Mouse (Mus musculus): Measurements from ENCODE around the gene Fam240a. TPM values are rescaled to one million over a fixed set of nuclear protein-coding genes. Genes with fewer than 3 reads are reported as not detected.

The Fam240a gene
- polyA plus RNA-seq, 1 experiment: not detected

DNA sequence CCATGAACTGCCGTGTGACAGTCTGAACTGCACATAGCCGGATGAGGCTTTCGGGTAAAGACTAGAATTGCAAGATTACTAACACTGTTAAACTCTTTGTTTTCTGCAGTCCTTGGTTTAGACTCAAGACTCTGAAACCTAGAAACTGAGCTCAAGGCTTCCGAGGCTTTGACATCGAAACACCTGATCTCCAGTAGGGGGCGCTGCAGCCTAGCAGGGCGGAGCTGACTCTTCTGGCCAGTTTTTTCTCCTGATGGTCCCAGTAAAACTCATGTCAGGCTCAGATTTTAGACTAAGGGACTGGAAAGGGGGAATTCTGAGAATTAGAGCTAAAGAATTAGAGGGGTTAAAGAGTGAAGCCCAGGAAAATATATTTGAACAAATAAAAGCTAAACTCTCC lies 6.1 kb upstream of the Fam240a start:
- TF ChIP-seq POLR2AphosphoS2 (IDR thresholded peaks at IDR 0.05; ENCODE audit: insufficient read length, low read depth): no peak
- no peak for TF ChIP-seq USF1 (IDR thresholded peaks at IDR 0.05; ENCODE audit: low read depth)
- no peak for TF ChIP-seq TCF12 (IDR thresholded peaks at IDR 0.05; ENCODE audit: insufficient read depth, poor library complexity, severe bottlenecking)
- no peak for TF ChIP-seq E2F4 (IDR thresholded peaks at IDR 0.05; ENCODE audit: insufficient read depth)
- TF ChIP-seq MAX (IDR thresholded peaks at IDR 0.05; ENCODE audit: low read depth): no peak
- TF ChIP-seq REST (IDR thresholded peaks at IDR 0.05; ENCODE audit: insufficient read depth, insufficient read length): no peak
- Histone ChIP-seq H3K36me3 (ENCODE audit: control insufficient read depth, insufficient read depth) (no peaks in the 10 kb centered on the region), H3K4me2 (ENCODE audit: low read depth) (no peak overlapping the region), H3K79me2 (ENCODE audit: control insufficient read depth, insufficient read depth) (no peaks in the 10 kb centered on the region), H3ac (ENCODE audit: control insufficient read depth, insufficient read length) (no peak overlapping the region), H3K4me3 (no peak overlapping the region), H3K27me3 (ENCODE audit: control insufficient read depth, insufficient read depth, insufficient read length) (peaks cover 28% of the 10 kb centered on the region)

DNA sequence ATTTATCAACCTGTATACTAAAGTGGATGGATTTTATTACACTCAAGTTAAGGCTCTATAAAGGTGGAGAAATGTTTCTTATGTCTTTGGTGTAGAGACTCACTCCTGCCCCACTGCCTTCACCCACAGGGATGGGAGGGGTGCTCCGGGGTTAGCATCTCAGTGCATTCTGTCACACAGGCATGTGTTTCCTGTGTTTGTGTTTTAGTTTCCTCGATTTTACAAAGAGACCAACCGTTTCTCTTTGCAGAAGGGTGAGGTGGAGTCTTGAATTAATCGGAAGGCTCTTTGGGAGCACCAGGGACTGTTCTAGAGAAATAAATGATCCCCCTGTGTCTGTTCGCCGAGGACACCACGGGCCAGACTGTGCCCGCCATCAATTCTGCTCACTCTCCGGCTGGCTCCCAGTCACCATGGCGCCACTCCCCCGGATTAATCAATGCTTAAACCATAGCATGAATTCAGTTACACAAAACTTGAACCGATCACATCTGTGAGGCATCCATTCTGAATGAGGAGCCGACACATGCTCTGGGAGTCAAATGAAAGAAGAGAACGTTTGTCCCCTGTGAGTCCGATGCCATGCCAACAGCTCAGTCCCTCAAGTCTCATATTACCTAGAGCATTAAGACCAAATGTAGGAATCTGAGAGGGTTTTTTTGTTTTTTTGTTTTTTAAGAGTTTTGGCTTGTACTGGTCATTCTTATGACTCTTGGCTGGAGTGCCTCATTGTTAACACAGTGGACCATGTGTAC lies 4.2 kb upstream of the Fam240a start:
- Histone ChIP-seq H3K4me2 (ENCODE audit: low read depth) (no peak overlapping the region), H3K4me3 (no peak overlapping the region), H3K27me3 (ENCODE audit: control insufficient read depth, insufficient read depth, insufficient read length) (peaks cover 31% of the 10 kb centered on the region), H3K79me2 (ENCODE audit: control insufficient read depth, insufficient read depth) (no peaks in the 10 kb centered on the region), H3K36me3 (ENCODE audit: control insufficient read depth, insufficient read depth) (no peaks in the 10 kb centered on the region), H3ac (ENCODE audit: control insufficient read depth, insufficient read length) (no peak overlapping the region)
- TF ChIP-seq POLR2A (IDR thresholded peaks at IDR 0.05; ENCODE audit: insufficient read length, low read depth) (no peak), SRF (IDR thresholded peaks at IDR 0.05; ENCODE audit: control insufficient read depth, insufficient read length, low read depth) (no peak)

DNA sequence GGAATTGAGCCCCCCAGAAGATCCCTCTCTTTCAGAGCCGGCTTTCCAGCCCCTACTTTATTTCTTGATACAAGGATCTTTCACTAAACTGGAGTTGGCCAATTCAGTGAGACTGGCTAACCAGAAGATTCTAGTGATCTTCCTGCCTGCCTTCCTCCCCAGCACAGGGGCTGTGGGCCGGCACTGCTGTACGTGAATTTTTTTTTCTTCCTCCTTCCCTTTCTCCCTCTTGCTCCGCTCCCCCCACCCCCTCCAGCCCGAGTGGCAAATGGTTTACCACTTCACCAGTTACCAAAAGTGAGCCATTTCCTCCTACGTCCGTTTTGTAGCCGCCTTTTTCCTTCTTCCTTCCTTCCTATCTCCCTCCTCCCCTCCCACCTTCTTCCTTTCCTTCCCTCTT lies 1.2 kb downstream of the Fam240a start:
- Histone ChIP-seq H3K27me3 (ENCODE audit: control insufficient read depth, insufficient read depth, insufficient read length) (peaks cover 31% of the 10 kb centered on the region), H3K4me3 (no peak overlapping the region), H3K36me3 (ENCODE audit: control insufficient read depth, insufficient read depth) (no peaks in the 10 kb centered on the region), H3K79me2 (ENCODE audit: control insufficient read depth, insufficient read depth) (no peaks in the 10 kb centered on the region), H3K4me2 (ENCODE audit: low read depth) (no peak overlapping the region), H3ac (ENCODE audit: control insufficient read depth, insufficient read length) (no peak overlapping the region)
- no peak for TF ChIP-seq MYOD1 (IDR thresholded peaks at IDR 0.05; ENCODE audit: control insufficient read depth in 1 of 3, insufficient read length in 2 of 3, low read depth in 2 of 3)
- TF ChIP-seq MAX (IDR thresholded peaks at IDR 0.05; ENCODE audit: low read depth): no peak
- TF ChIP-seq TCF3 (IDR thresholded peaks at IDR 0.05; ENCODE audit: insufficient read length, low read depth): no peak
- TF ChIP-seq POLR2A (IDR thresholded peaks at IDR 0.05; ENCODE audit: insufficient read length, low read depth): no peak
- TF ChIP-seq TCF12 (IDR thresholded peaks at IDR 0.05; ENCODE audit: insufficient read depth, poor library complexity, severe bottlenecking): no peak
- TF ChIP-seq SRF (IDR thresholded peaks at IDR 0.05; ENCODE audit: control insufficient read depth, insufficient read length, low read depth): no peak
- no peak for TF ChIP-seq USF1 (IDR thresholded peaks at IDR 0.05; ENCODE audit: low read depth)
- no peak for TF ChIP-seq E2F4 (IDR thresholded peaks at IDR 0.05; ENCODE audit: insufficient read depth)
- no peak for TF ChIP-seq REST (IDR thresholded peaks at IDR 0.05; ENCODE audit: insufficient read depth, insufficient read length)
- no peak for TF ChIP-seq MYOG (IDR thresholded peaks at IDR 0.05; ENCODE audit: control insufficient read depth in 1 of 3, insufficient read depth in 1 of 3, insufficient read length in 2 of 3, low read depth in 2 of 3)
- no peak for TF ChIP-seq CEBPB (IDR thresholded peaks at IDR 0.05; ENCODE audit: insufficient read depth, poor library complexity, severe bottlenecking)
- TF ChIP-seq POLR2AphosphoS2 (IDR thresholded peaks at IDR 0.05; ENCODE audit: insufficient read length, low read depth): no peak

DNA sequence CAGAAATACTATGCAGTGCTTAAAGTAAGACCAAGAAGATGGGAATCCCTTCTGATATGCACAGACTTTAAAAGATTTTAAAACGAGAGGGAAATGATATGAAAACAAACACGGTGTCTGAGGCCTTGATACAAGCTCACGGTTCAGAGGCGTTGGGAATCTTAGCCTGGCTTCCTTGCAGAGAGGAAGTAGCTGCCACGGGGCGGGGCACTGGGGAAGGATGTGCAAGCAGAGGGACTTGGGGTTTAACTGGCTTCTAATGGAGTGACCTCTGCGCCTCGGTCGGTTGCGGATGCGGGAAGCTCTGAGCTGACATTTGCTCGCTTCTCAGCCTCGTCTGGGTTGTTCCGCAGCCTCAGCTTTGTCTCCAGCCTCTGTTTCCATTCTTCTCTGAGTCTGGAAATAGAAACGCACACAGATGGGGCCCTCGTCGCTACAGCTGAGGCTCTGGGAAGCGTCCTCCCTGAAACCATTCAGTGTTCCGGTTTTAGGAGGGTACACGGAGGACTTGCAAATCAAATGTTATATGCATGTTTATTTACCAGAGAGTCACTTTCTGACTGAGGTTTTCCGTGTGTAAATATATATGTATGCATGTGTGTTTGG lies 1.9 kb downstream of the Fam240a start:
- no peak for TF ChIP-seq MYOG (IDR thresholded peaks at IDR 0.05; ENCODE audit: control insufficient read depth in 1 of 3, insufficient read depth in 1 of 3, insufficient read length in 2 of 3, low read depth in 2 of 3)
- TF ChIP-seq CEBPB (IDR thresholded peaks at IDR 0.05; ENCODE audit: insufficient read depth, poor library complexity, severe bottlenecking): no peak
- TF ChIP-seq REST (IDR thresholded peaks at IDR 0.05; ENCODE audit: insufficient read depth, insufficient read length): no peak
- TF ChIP-seq E2F4 (IDR thresholded peaks at IDR 0.05; ENCODE audit: insufficient read depth): no peak
- no peak for TF ChIP-seq TCF12 (IDR thresholded peaks at IDR 0.05; ENCODE audit: insufficient read depth, poor library complexity, severe bottlenecking)
- TF ChIP-seq MAX (IDR thresholded peaks at IDR 0.05; ENCODE audit: low read depth): no peak
- TF ChIP-seq USF1 (IDR thresholded peaks at IDR 0.05; ENCODE audit: low read depth): no peak
- TF ChIP-seq POLR2AphosphoS2 (IDR thresholded peaks at IDR 0.05; ENCODE audit: insufficient read length, low read depth): no peak
- TF ChIP-seq MYOD1 (IDR thresholded peaks at IDR 0.05; ENCODE audit: control insufficient read depth in 1 of 3, insufficient read length in 2 of 3, low read depth in 2 of 3): no peak
- no peak for TF ChIP-seq SRF (IDR thresholded peaks at IDR 0.05; ENCODE audit: control insufficient read depth, insufficient read length, low read depth)
- no peak for TF ChIP-seq POLR2A (IDR thresholded peaks at IDR 0.05; ENCODE audit: insufficient read length, low read depth)
- TF ChIP-seq TCF3 (IDR thresholded peaks at IDR 0.05; ENCODE audit: insufficient read length, low read depth): no peak
- no peaks in the 10 kb centered on the region for H3K79me2 ChIP-seq (ENCODE audit: control insufficient read depth, insufficient read depth)
- H3K27me3 ChIP-seq (ENCODE audit: control insufficient read depth, insufficient read depth, insufficient read length): peaks cover 26% of the 10 kb centered on the region
- no peak overlapping the region for H3K4me3 ChIP-seq
- H3K36me3 ChIP-seq (ENCODE audit: control insufficient read depth, insufficient read depth): no peaks in the 10 kb centered on the region
- no peak overlapping the region for H3K4me2 ChIP-seq (ENCODE audit: low read depth)
- no peak overlapping the region for H3ac ChIP-seq (ENCODE audit: control insufficient read depth, insufficient read length)

DNA sequence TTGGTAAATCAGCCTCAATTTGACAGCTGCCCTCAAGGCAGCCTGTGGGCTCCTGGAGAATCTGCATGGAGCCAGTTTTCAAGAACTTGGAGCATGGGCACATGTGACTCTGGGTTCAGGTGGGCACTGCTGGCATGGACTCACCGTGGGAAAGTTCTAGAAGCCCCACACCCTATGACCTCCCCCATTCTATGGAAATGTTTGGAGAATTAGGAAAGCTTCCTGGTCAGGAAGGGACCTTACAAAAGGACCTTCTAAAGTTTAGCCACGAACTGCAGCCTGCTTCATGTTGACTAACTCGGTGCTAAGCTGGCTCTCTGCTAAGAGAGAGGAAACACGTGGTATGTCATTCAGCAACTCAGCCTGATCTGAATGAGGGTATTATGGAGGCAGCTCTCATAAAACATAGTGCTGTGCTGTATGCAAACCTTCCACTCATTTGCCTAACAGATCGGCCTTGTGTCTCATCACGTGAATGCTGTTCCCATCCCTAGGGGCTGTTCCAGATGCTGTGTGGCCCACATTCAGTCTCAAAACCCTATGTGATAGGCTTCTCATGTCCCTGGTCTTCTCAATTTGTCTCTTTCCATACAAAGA lies 7.2 kb downstream of the Fam240a start:
- Histone ChIP-seq H3K79me2 (ENCODE audit: control insufficient read depth, insufficient read depth) (no peaks in the 10 kb centered on the region), H3K27me3 (ENCODE audit: control insufficient read depth, insufficient read depth, insufficient read length) (peaks cover 8% of the 10 kb centered on the region), H3K4me3 (no peak overlapping the region), H3K36me3 (ENCODE audit: control insufficient read depth, insufficient read depth) (no peaks in the 10 kb centered on the region), H3K4me2 (ENCODE audit: low read depth) (no peak overlapping the region), H3ac (ENCODE audit: control insufficient read depth, insufficient read length) (no peak overlapping the region)
- TF ChIP-seq MYOD1 (IDR thresholded peaks at IDR 0.05; ENCODE audit: control insufficient read depth in 1 of 3, insufficient read length in 2 of 3, low read depth in 2 of 3) (no peak), POLR2AphosphoS2 (IDR thresholded peaks at IDR 0.05; ENCODE audit: insufficient read length, low read depth) (no peak), POLR2A (IDR thresholded peaks at IDR 0.05; ENCODE audit: insufficient read length, low read depth) (no peak), TCF12 (IDR thresholded peaks at IDR 0.05; ENCODE audit: insufficient read depth, poor library complexity, severe bottlenecking) (no peak), MYOG (IDR thresholded peaks at IDR 0.05; ENCODE audit: control insufficient read depth in 1 of 3, insufficient read depth in 1 of 3, insufficient read length in 2 of 3, low read depth in 2 of 3) (no peak), USF1 (IDR thresholded peaks at IDR 0.05; ENCODE audit: low read depth) (no peak), CEBPB (IDR thresholded peaks at IDR 0.05; ENCODE audit: insufficient read depth, poor library complexity, severe bottlenecking) (no peak), REST (IDR thresholded peaks at IDR 0.05; ENCODE audit: insufficient read depth, insufficient read length) (no peak)
